Mouse (Mus musculus) heart, adult 11 months (tissue): ENCODE data around the gene Itga8.

Source experiments
- DNase-seq: peaks from one replicate; pipeline ENCODE4 v3.0.0; 2022

Itga8 gene

DNA sequence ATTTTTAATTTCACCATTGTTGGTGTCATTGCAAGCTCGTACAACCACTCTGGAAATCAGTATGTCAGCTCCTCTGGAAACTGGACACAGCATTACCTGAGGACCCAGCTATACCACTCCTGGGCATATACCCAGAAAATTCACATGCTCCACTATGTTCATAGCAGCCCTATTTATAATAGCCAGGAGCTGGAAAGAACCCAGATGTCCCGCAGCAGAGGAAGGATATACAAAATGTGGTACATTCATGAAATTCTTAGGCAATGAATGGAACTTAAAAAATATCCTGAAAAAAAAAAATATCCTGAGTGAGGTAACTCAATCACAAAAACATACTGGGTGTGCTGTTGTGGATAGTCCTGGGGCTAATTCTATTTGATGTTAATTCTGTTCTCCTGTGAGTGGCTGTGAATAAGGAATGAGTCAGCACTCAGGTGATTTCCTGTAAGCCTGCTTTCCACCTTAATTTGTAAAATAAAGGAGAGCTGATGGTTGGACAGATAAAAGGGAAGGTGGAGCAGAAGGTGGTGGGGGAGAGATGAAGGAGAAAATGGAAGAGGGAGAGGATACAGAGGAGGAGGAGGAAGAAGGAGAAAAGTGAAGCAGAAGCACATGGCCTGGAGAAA is 224.3 kb downstream of the Itga8 start:
- DNase-seq = no peak

DNA sequence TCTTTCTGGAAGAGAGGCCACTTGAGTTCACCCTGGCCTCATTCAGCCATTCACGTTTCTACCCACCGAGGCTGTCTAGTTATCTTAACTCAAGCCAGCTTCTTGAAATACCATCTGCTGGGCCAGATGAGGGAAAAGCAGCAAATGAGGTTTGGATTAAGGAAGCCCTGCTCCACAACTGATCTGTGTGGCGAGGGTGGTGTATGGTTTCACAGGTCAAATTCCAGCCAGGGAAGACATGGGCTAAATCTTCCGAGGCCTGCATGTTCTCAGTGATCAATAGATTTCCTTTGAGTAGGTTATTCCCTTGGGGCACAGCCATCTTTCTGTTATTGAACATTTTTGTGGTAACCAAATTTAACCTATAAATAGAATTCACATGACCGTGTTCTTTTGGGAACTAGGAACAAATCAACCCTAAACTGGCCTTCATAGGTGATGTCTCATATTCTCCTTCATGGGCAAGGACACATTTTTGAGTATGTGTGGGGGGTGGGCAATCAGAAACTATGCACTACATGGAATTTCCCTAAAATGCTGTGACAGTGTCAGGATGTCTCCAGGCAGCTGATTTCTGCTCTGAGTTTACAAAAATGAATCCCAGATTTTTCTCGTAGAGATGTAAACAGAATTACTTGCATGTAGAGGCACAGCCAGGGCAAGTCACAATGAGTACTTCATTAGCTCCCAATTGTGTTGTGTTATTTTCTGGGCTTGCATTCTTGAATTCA is 235.9 kb downstream of the Itga8 start:
- DNase-seq = peak; percentile 34

DNA sequence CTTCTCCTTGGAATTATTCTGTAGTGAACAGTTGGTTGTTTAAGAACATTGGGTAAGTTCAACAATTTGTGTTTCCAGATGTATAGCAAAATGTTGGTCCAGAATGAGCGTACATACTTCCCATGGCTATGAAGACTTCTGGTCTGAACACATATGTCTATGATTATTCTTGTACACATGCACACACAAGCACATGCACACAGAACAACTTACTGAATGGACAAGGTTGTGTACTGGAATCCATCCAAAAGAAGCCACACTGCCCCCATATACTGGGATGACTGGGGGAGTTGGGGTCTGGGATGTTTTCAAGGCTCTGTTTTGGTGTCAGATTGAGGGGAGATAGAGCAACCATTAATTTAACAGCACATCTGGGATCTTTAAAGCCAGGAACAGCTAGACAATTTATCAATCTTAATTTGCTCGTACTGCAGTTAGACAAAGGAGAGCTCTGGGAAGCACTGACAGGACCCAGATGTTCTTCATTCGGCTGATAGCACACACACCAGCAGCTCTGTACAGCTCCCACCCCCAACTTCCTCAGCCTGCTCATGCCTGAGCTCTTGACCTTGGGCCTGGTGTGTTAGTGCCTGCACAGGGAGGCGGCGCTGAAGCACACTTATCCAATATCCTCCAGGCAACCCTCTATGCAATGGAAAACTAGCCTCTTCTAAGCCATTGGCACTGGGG is 241.5 kb downstream of the Itga8 start:
- DNase-seq = peak; percentile 93
